Mouse (Mus musculus) bone marrow macrophage, adult 2 months (primary cell): Measurements from ENCODE around the gene Cyb561.

Experiments used
- CTCF ChIP-seq: IDR thresholded peaks from 2 replicates; pipeline ENCODE4 v1.5.1; 2012; ENCODE audit warnings: low read depth, mild to moderate bottlenecking, low read length, moderate library complexity
- POLR2A ChIP-seq: IDR thresholded peaks from 2 replicates; pipeline ENCODE4 v1.6.1; 2012; ENCODE audit warnings: mild to moderate bottlenecking, low read depth, low read length, borderline replicate concordance

DNA sequence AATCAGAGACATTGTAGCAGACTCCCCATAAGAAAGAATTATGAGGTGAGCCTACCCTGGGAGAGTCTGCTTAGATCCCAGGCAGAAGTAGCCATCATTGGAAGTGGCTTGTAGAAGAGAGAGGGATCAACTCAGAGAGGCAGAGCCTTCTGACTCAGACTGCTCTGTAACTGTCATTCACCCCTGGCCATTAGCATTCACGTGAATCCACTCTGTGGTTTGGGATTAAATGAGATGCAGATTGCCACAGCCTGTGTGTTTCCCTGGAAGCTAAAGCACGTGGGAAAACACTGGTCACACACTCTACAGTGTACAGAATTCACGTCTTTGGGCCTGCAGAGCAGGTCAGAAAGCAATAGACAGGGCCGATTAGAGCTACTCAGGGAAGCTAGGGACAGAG is 31.3 kb upstream of the Cyb561 start:
- no peak for TF ChIP-seq CTCF
- no peak for TF ChIP-seq POLR2A
